In genomic region chr7:122414146-122414545, GRCm38 (mm10) we compare ENCODE assay signal across 21 mouse cellular contexts.
DNase-seq lines count a peak whose midpoint lies in the region; ATAC-seq lines count a peak whose summit lies in the region.
"Had no signal": no experiment of that assay in that cellular context is flagged by ENCODE, and none has a peak within 500 bp of the region (broad histone marks: within the 10 kb centered on the region; RNA-seq: fewer than 3 reads in every experiment).

No protein-coding gene starts in this region.

- no peak overlapping the region for H3K4me2 ChIP-seq in forebrain, embryonic 11.5 days (ENCODE audit: low read depth, low read length, severe bottlenecking)
- H3K4me2 ChIP-seq in forebrain, embryonic 15.5 days (replicated peaks): no peak overlapping the region
- H3K4me2 ChIP-seq: heart, embryonic 13.5 days; liver, embryonic 12.5 days; lung, embryonic 14.5 days; neural tube, embryonic 12.5 days; stomach, embryonic 15.5 days had no signal

- WGBS in forebrain, embryonic 11.5 days: 91% methylated on average over 10 of the region's 10 CpGs
- WGBS in forebrain, embryonic 15.5 days: 86% methylated on average over 10 of the region's 10 CpGs

- ATAC-seq in forebrain, embryonic 11.5 days (replicated peaks; ENCODE audit: low FRiP score): no peak
- ATAC-seq in forebrain, embryonic 15.5 days (replicated peaks): no peak
- peak; percentile 71 for ATAC-seq in megakaryocyte, adult 5-6 weeks (ENCODE audit: poor library complexity, severe bottlenecking)
- ATAC-seq in erythroblast, adult 5-6 weeks (replicated peaks; ENCODE audit: low FRiP score, poor library complexity, severe bottlenecking): no peak
- ATAC-seq: forebrain, embryonic 14.5 days; hindbrain, postnatal 0 days; liver, embryonic 12.5 days; midbrain, embryonic 16.5 days; Patski had no signal

- H3K4me3 ChIP-seq in forebrain, embryonic 11.5 days (ENCODE audit: low read depth, low read length): no peak overlapping the region
- H3K4me3 ChIP-seq in forebrain, embryonic 15.5 days: no peak overlapping the region
- H3K4me3 ChIP-seq: heart, embryonic 13.5 days; limb, embryonic 10.5 days; liver, embryonic 12.5 days; neural tube, embryonic 12.5 days; stomach, embryonic 15.5 days had no signal

- H3K27ac ChIP-seq in forebrain, embryonic 11.5 days (ENCODE audit: low read depth, low read length): no peak overlapping the region
- H3K27ac ChIP-seq in forebrain, embryonic 15.5 days (replicated peaks): no peak overlapping the region
- H3K27ac ChIP-seq: heart, embryonic 13.5 days; hindbrain, postnatal 0 days; limb, embryonic 10.5 days; liver, embryonic 12.5 days; neural tube, embryonic 12.5 days; stomach, embryonic 15.5 days had no signal

- no peaks in the 10 kb centered on the region for H3K4me1 ChIP-seq in forebrain, embryonic 11.5 days (replicated peaks; ENCODE audit: control insufficient read depth, insufficient read depth, low read length)
- no peaks in the 10 kb centered on the region for H3K4me1 ChIP-seq in forebrain, embryonic 15.5 days
- H3K4me1 ChIP-seq: heart, embryonic 13.5 days; liver, embryonic 12.5 days; stomach, embryonic 15.5 days had no signal

- H3K36me3 ChIP-seq in forebrain, embryonic 11.5 days (ENCODE audit: control insufficient read depth, insufficient read depth, low read length): no peaks in the 10 kb centered on the region
- no peaks in the 10 kb centered on the region for H3K36me3 ChIP-seq in forebrain, embryonic 15.5 days
- H3K36me3 ChIP-seq: heart, embryonic 13.5 days; limb, embryonic 10.5 days; liver, embryonic 12.5 days; neural tube, embryonic 12.5 days; stomach, embryonic 15.5 days had no signal

- H3K9ac ChIP-seq in forebrain, embryonic 11.5 days (ENCODE audit: low read length): no peak overlapping the region
- H3K9ac ChIP-seq in forebrain, embryonic 15.5 days (replicated peaks): no peak overlapping the region
- H3K9ac ChIP-seq: heart, embryonic 13.5 days; liver, embryonic 12.5 days; lung, embryonic 14.5 days; neural tube, embryonic 12.5 days; stomach, embryonic 15.5 days had no signal

- H3K9me3 ChIP-seq in forebrain, embryonic 11.5 days (ENCODE audit: control insufficient read depth, low read length): no peaks in the 10 kb centered on the region
- H3K9me3 ChIP-seq in forebrain, embryonic 15.5 days: no peaks in the 10 kb centered on the region
- H3K9me3 ChIP-seq: heart, embryonic 13.5 days; limb, embryonic 10.5 days; liver, embryonic 12.5 days; neural tube, embryonic 12.5 days; stomach, embryonic 15.5 days had no signal

- no peaks in the 10 kb centered on the region for H3K27me3 ChIP-seq in forebrain, embryonic 11.5 days (ENCODE audit: control insufficient read depth, insufficient read depth, low read length)
- H3K27me3 ChIP-seq in forebrain, embryonic 15.5 days: no peaks in the 10 kb centered on the region
- H3K27me3 ChIP-seq: heart, embryonic 13.5 days; liver, embryonic 12.5 days; neural tube, embryonic 12.5 days; Patski; stomach, embryonic 15.5 days had no signal

- DNase-seq in forebrain, embryonic 11.5 days (ENCODE audit: low spot score): peak; percentile 26
- peak; percentile 68 for DNase-seq in T-cell, adult 2 months (ENCODE audit: low spot score)
- DNase-seq in thymus, postnatal 10 days (ENCODE audit: low spot score in 2 of 2): peak; percentile 43 to 58
- DNase-seq in cerebellum, postnatal 25 days: no peak
- DNase-seq in adrenal gland, adult 8-10 months: no peak
- DNase-seq: cerebellum, adult 9-11 months; heart, postnatal 4 days; kidney, adult 9 months; lung, embryonic 14.5 days had no signal

Comparison
In these comparisons a context has a peak if more than half of its experiments do, and no peak if none do; other contexts are left out.
1. DNase-seq: peak in forebrain, embryonic 11.5 days (single experiment), T-cell, adult 2 months (single experiment) and thymus, postnatal 10 days (2 of 2); none in cerebellum, postnatal 25 days (0 of 2) and adrenal gland, adult 8-10 months (single experiment).